Comparison of ENCODE assay signal across 8 mouse cellular contexts in genomic region chr11:94869866-94870265, GRCm38 (mm10).
DNase-seq lines count a peak whose midpoint lies in the region; ATAC-seq and TF ChIP-seq lines count a peak whose summit lies in the region.
"Not testable (repeated sequence)": the region's sequence is repeated elsewhere in the genome, so short reads cannot be mapped to it uniquely, and the experiment has no call there.

No protein-coding gene starts in this region.

- H3K9me3 ChIP-seq in E14TG2a.4 (ENCODE audit: low read length); heart, embryonic 15.5 days (replicated peaks); kidney, embryonic 14.5 days (ENCODE audit: control insufficient read depth, low read length); limb, embryonic 11.5 days (ENCODE audit: control insufficient read depth, low read length); stomach, embryonic 16.5 days (replicated peaks; ENCODE audit: control insufficient read depth, low read length): not testable (repeated sequence)

- H3K4me1 ChIP-seq in E14TG2a.4 (replicated peaks; ENCODE audit: low read depth, low read length), result peaks cover 22% of the 10 kb centered on the region
- H3K4me1 ChIP-seq in cerebellum, adult 2 months (ENCODE audit: control insufficient read depth, insufficient read depth, low read length), result not testable (repeated sequence)
- peaks cover 22% of the 10 kb centered on the region for H3K4me1 ChIP-seq in heart, embryonic 15.5 days (replicated peaks)
- peaks cover 17% of the 10 kb centered on the region for H3K4me1 ChIP-seq in kidney, embryonic 14.5 days (ENCODE audit: control insufficient read depth, insufficient read depth, low read length)
- H3K4me1 ChIP-seq in limb, embryonic 11.5 days (ENCODE audit: control insufficient read depth, insufficient read depth, low read length), result peaks cover 21% of the 10 kb centered on the region
- peaks cover 14% of the 10 kb centered on the region for H3K4me1 ChIP-seq in stomach, embryonic 16.5 days (ENCODE audit: control insufficient read depth, insufficient read depth, low read length)

- H3K4me3 ChIP-seq in E14TG2a.4 (replicated peaks; ENCODE audit: low read length); cerebellum, adult 2 months (replicated peaks; ENCODE audit: insufficient read depth, low read depth, low read length); heart, embryonic 15.5 days; kidney, embryonic 14.5 days (ENCODE audit: low read length); limb, embryonic 11.5 days (ENCODE audit: low read depth, low read length); stomach, embryonic 16.5 days (replicated peaks; ENCODE audit: low read length): not testable (repeated sequence)

- 0 out of 2 replicates have a peak overlapping the region, but pooled peaks have one; percentile 32 for H3K4me2 ChIP-seq in heart, embryonic 15.5 days
- not testable (repeated sequence) for H3K4me2 ChIP-seq in kidney, embryonic 14.5 days (replicated peaks; ENCODE audit: low read depth, low read length); limb, embryonic 11.5 days (ENCODE audit: low read depth, severe bottlenecking)
- H3K4me2 ChIP-seq in stomach, embryonic 16.5 days (ENCODE audit: low read depth, low read length), result peak overlapping the region; percentile 30

- TF ChIP-seq POLR2A in cerebellum, adult 2 months (IDR thresholded peaks at IDR 0.05; ENCODE audit: borderline replicate concordance, insufficient read depth, low read length), result not testable (repeated sequence)

- not testable (repeated sequence) for H3K9ac ChIP-seq in heart, embryonic 15.5 days; kidney, embryonic 14.5 days (ENCODE audit: low read depth, low read length); limb, embryonic 11.5 days (ENCODE audit: low read length); stomach, embryonic 16.5 days (ENCODE audit: low read length)

- not testable (repeated sequence) for H3K27ac ChIP-seq in cerebellum, adult 2 months (ENCODE audit: insufficient read depth, low read length); heart, embryonic 15.5 days; kidney, embryonic 14.5 days (ENCODE audit: low read depth, low read length); limb, embryonic 11.5 days (replicated peaks; ENCODE audit: low read depth, low read length); stomach, embryonic 16.5 days (ENCODE audit: low read length)

- peak; percentile 22 for ATAC-seq in erythroid progenitor cell, adult 5-6 weeks (replicated peaks; ENCODE audit: low FRiP score, poor library complexity, severe bottlenecking)
- ATAC-seq in heart, embryonic 15.5 days (replicated peaks; ENCODE audit: insufficient number of reproducible peaks, insufficient read depth, low FRiP score, low read depth), result 0 out of 2 replicates have a peak, but pooled peaks have one; percentile 13
- peak; percentile 24; the same call in 1 of the 2 replicates for ATAC-seq in kidney, embryonic 14.5 days (ENCODE audit: low FRiP score, low TSS enrichment)
- not testable (repeated sequence) for ATAC-seq in limb, embryonic 11.5 days (ENCODE audit: insufficient number of reproducible peaks, low FRiP score, low TSS enrichment, low read depth)
- ATAC-seq in megakaryocyte progenitor cell, adult 5-6 weeks (replicated peaks; ENCODE audit: poor library complexity), result peak; percentile 66
- peak; percentile 10; the same call in 1 of the 2 replicates for ATAC-seq in stomach, embryonic 16.5 days (ENCODE audit: insufficient read depth, low FRiP score)

- DNase-seq in cerebellum, adult 2 months, result not testable (repeated sequence)
- peak; percentile 55 for DNase-seq in limb, embryonic 11.5 days (ENCODE audit: low spot score)

- H3K27me3 ChIP-seq in E14TG2a.4 (ENCODE audit: insufficient read depth, low read length), result peaks cover 37% of the 10 kb centered on the region
- not testable (repeated sequence) for H3K27me3 ChIP-seq in cerebellum, adult 2 months (ENCODE audit: control insufficient read depth, insufficient read depth, low read length); heart, embryonic 15.5 days; kidney, embryonic 14.5 days (ENCODE audit: control insufficient read depth, insufficient read depth, low read length); limb, embryonic 11.5 days (ENCODE audit: control insufficient read depth, insufficient read depth, low read length); stomach, embryonic 16.5 days (ENCODE audit: control insufficient read depth, insufficient read depth, low read length)

- peak; percentile 37 for TF ChIP-seq CTCF in E14TG2a.4 (conservative IDR thresholded peaks at IDR 0.05; ENCODE audit: low read length)
- peak; percentile 30; the same call in 1 of the 2 replicates for TF ChIP-seq CTCF in cerebellum, adult 2 months (IDR thresholded peaks at IDR 0.05; ENCODE audit: borderline replicate concordance, insufficient read depth, low read depth, low read length)

- not testable (repeated sequence) for H3K36me3 ChIP-seq in E14TG2a.4 (ENCODE audit: insufficient read depth, low read length); heart, embryonic 15.5 days; kidney, embryonic 14.5 days (ENCODE audit: control insufficient read depth, insufficient read depth, low read length); limb, embryonic 11.5 days (ENCODE audit: control insufficient read depth, insufficient read depth, low read length); stomach, embryonic 16.5 days (ENCODE audit: control insufficient read depth, insufficient read depth, low read length)

- WGBS in cerebellum, adult 2 months, result 37% methylated on average over 4 of the region's 4 CpGs
- 27% methylated on average over 4 of the region's 4 CpGs for WGBS in heart, embryonic 15.5 days
- 27% methylated on average over 4 of the region's 4 CpGs for WGBS in kidney, embryonic 14.5 days
- 19% methylated on average over 4 of the region's 4 CpGs for WGBS in limb, embryonic 11.5 days
- 20% methylated on average over 4 of the region's 4 CpGs for WGBS in stomach, embryonic 16.5 days
